Mouse (Mus musculus) ES-Bruce4 (cell line): ENCODE measurements at regions not wholly inside any gene's neighbourhood (a gene's known extent, or its start where the extent isn't known, plus 50 kb on each side); places are given as distances from the start of the nearest gene placed in this dataset.

Source experiments
- CTCF ChIP-seq: IDR thresholded peaks from one replicate; pipeline ENCODE4 v1.8.1; 2011; ENCODE audit warnings: low read depth, low read length
- EP300 ChIP-seq: IDR thresholded peaks from 2 replicates; pipeline ENCODE4 v1.6.1; 2011; ENCODE audit warnings: low read depth, low read length; ENCODE audit not compliant: insufficient read depth
- POLR2A ChIP-seq: IDR thresholded peaks from one replicate; pipeline ENCODE4 v1.8.1; 2011; ENCODE audit warnings: low read length; ENCODE audit not compliant: insufficient read depth

- TF ChIP-seq POLR2A = no peak
- TF ChIP-seq EP300 = no peak
- TF ChIP-seq CTCF = no peak
These were observed 212.3 kb downstream of the Ttll7 start for GRCm38 (mm10) chr3:147064443-147064868.
